Mouse (Mus musculus) testis, adult 2 months (tissue): Measurements from ENCODE around the gene Prr5. TPM values are rescaled to one million over a fixed set of nuclear protein-coding genes. Genes with fewer than 3 reads are reported as not detected.
A peak's percentile ranks its signal among the peaks of the same experiment; 100 is the strongest.

Experiments
- H3K27ac ChIP-seq: fragments of 200-500 bp; 2 replicates; pipeline ENCODE4 v1.5.1; 2012; ENCODE audit warnings: low read depth, low read length; ENCODE audit not compliant: control insufficient read depth, insufficient read depth
- H3K27me3 ChIP-seq: fragments of 200-500 bp; 2 replicates; pipeline ENCODE4 v1.6.1; 2012; ENCODE audit warnings: mild to moderate bottlenecking, low read length, moderate library complexity; ENCODE audit not compliant: control insufficient read depth, insufficient read depth
- H3K36me3 ChIP-seq: fragments of 200-500 bp; 2 replicates; pipeline ENCODE4 v1.6.1; 2012; ENCODE audit warnings: mild to moderate bottlenecking, low read length; ENCODE audit not compliant: control insufficient read depth, insufficient read depth
- H3K4me1 ChIP-seq: fragments of 200-500 bp; 2 replicates; pipeline ENCODE4 v1.6.1; 2012; ENCODE audit warnings: low read length; ENCODE audit not compliant: control insufficient read depth, insufficient read depth
- H3K4me3 ChIP-seq: fragments of 200-500 bp; 2 replicates; pipeline ENCODE4 v1.5.1; 2012; ENCODE audit warnings: low read depth, mild to moderate bottlenecking, low read length, moderate library complexity, mixed read lengths; ENCODE audit not compliant: control insufficient read depth
- CTCF ChIP-seq: fragments of 200-500 bp; IDR thresholded peaks from 2 replicates; pipeline ENCODE4 v1.5.1; 2012; ENCODE audit warnings: low read depth, mild to moderate bottlenecking, inconsistent platforms, low read length, moderate library complexity; ENCODE audit not compliant: control insufficient read depth, insufficient read depth, insufficient replicate concordance
- POLR2A ChIP-seq: fragments of 200-500 bp; IDR thresholded peaks from 2 replicates; pipeline ENCODE4 v1.6.1; 2012; ENCODE audit warnings: low read depth, mild to moderate bottlenecking, inconsistent platforms, low read length, moderate library complexity; ENCODE audit not compliant: control insufficient read depth
- polyA plus RNA-seq: library from polyadenylated mRNA; depleted of rRNA; stranded (reverse); fragments of >200 nt; gene quantifications from 2 replicates; pipeline ENCODE4 v1.2.3, GENCODE M21; 2012; rRNA removed

The Prr5 gene
- polyA plus RNA-seq, 1 experiment: 13.4 TPM

DNA sequence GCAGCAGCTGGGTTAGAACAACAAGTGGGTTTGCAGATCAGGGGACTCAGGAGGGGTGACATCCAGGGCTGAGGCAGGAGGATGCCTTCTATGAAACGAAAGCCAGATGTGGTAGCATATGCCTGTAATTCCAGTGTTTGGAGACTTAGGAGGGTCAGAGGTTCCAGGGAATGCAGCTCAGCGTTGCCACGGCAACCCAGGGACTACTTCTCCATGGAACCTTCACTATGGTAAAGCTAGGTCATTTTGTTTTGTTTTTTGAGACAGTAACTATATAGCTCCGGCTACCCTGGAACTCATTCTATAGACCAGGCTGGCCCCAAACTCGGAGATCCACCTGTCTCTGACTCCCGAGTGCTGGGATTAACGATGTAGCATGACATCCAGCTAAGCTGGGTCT is 68.8 kb downstream of the Prr5 start:
- Histone ChIP-seq H3K4me3 (no peak overlapping the region), H3K36me3 (no peaks in the 10 kb centered on the region), H3K27me3 (no peaks in the 10 kb centered on the region), H3K27ac (no peak overlapping the region), H3K4me1 (0 out of 2 replicates have a peak, but pooled peaks cover 2% of the 10 kb centered on the region)
- TF ChIP-seq CTCF (no peak), POLR2A (no peak)

DNA sequence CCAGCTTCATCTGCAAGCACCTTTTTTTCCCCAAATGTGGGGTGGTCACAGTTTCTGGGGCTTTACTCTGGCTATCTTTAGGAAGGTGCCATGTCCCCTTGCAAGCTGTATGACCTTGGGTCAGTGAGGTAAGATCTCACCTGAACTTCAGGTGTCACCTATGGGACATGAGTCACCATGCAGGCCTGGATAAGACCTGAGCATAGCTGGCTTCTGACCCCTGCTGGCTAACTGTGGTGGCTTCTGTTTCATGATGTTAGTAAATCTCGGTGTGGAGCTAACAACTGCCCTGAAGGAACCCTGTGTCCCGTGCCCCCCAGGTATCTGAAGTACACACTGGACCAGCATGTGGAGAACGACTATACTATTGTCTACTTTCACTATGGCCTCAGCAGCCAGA is 72.2 kb downstream of the Prr5 start:
- Histone ChIP-seq H3K4me1 (0 out of 2 replicates have a peak, but pooled peaks cover 2% of the 10 kb centered on the region), H3K36me3 (no peaks in the 10 kb centered on the region), H3K27me3 (no peaks in the 10 kb centered on the region), H3K27ac (no peak overlapping the region), H3K4me3 (no peak overlapping the region)
- TF ChIP-seq CTCF (peak; percentile 19; the same call in 1 of the 2 replicates), POLR2A (no peak)

DNA sequence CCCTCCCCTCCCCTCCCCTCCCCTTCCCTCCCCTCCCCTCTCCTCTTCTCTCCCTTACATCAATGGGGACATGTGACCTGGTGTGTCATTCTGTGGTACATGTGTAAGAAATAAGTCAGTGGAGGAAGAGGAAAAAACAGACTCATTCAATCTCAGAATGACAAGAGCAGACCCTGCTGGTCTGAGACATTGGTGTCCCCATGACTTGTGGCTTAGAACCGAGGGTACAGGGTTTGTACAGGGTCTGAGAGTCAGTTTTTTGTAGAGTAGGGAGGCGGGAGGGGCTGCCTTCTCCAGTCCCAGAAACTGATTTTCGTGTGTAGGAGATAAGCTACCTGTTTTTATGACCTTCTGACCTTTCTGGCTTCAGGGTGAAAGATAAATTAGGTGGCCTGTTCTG is 73.9 kb downstream of the Prr5 start:
- Histone ChIP-seq H3K36me3 (no peaks in the 10 kb centered on the region), H3K27me3 (no peaks in the 10 kb centered on the region), H3K27ac (no peak overlapping the region), H3K4me1 (no peaks in the 10 kb centered on the region), H3K4me3 (no peak overlapping the region)
- TF ChIP-seq CTCF: no peak
- TF ChIP-seq POLR2A: no peak

DNA sequence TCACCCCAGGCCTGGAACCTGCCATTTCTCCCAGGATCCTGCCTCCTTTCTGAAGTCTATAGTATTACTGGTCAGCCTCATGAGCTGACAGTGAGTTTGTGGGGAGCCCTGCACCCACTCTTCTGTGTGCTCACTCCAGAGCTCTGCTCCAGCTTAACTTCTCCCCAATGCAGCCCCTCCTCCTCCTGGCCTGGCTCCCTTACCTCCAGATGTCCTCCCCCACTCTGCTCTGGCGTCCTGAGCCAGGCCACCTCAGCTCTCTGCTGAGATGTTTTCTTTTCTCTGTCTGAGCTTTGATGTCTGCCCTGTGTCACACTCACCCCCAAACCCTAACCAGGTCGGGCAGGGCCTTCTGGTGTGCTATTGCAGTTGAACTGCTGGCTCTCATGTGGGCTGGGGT is 74.9 kb downstream of the Prr5 start:
- TF ChIP-seq CTCF (no peak), POLR2A (no peak)
- H3K4me3 ChIP-seq: no peak overlapping the region
- no peaks in the 10 kb centered on the region for H3K27me3 ChIP-seq
- no peaks in the 10 kb centered on the region for H3K4me1 ChIP-seq
- H3K27ac ChIP-seq: no peak overlapping the region
- H3K36me3 ChIP-seq: no peaks in the 10 kb centered on the region

DNA sequence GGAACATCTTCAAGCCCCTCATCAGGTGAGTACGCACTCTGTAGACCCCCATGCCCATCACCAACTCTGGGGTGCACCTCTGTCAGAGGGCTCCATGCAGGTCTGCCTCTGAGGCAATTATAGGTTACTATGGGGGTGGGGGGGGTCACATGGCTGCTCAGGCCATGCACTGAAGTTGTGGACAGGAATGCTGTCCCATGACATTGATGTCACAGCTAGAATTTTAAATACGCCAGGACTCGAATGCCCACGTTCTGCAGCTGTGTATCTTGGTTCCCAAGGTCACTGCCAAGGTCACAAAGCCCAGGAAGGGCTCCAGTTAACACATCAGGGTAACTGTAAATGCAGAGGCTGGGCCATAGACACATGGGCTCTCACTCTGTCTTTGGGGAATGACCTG is 76.4 kb downstream of the Prr5 start:
- no peak overlapping the region for H3K4me3 ChIP-seq
- H3K27me3 ChIP-seq: no peaks in the 10 kb centered on the region
- TF ChIP-seq POLR2A (no peak), CTCF (no peak)
- H3K36me3 ChIP-seq: no peaks in the 10 kb centered on the region
- no peak overlapping the region for H3K27ac ChIP-seq
- H3K4me1 ChIP-seq: no peaks in the 10 kb centered on the region

Other genes starting within 250 kb of the Prr5 start
- gene Shisal1, start 222.5 kb upstream of the Prr5 start, polyA plus RNA-seq: 1.2 and 1.7 TPM in 2 replicates
- gene Rtl6, start 111.8 kb upstream of the Prr5 start, polyA plus RNA-seq: 32.1 and 34.3 TPM in 2 replicates
- gene Arhgap8, start 50.4 kb downstream of the Prr5 start, polyA plus RNA-seq: 3.1 and 3.7 TPM in 2 replicates
- gene Phf21b, start 186.4 kb downstream of the Prr5 start, polyA plus RNA-seq: 4.4 and 5.6 TPM in 2 replicates